Mouse (Mus musculus): Measurements from ENCODE around the gene Tgfb3. TPM values are rescaled to one million over a fixed set of nuclear protein-coding genes. Genes with fewer than 3 reads are reported as not detected.
A peak's percentile ranks its signal among the peaks of the same experiment; 100 is the strongest.

Gene Tgfb3
- polyA plus RNA-seq, 1 experiment from 2014 or later, result 2.6 TPM

GRCm38 (mm10) chr12:86079202-86079667, 394 bp upstream of the Tgfb3 start:
- DNase-seq (ENCODE audit: low spot score), result peak; percentile 82

- DNase-seq (ENCODE audit: low spot score), result no peak
Measured at GRCm38 (mm10) chr12:86078176-86078552, 677 bp downstream of the Tgfb3 start.

DNA sequence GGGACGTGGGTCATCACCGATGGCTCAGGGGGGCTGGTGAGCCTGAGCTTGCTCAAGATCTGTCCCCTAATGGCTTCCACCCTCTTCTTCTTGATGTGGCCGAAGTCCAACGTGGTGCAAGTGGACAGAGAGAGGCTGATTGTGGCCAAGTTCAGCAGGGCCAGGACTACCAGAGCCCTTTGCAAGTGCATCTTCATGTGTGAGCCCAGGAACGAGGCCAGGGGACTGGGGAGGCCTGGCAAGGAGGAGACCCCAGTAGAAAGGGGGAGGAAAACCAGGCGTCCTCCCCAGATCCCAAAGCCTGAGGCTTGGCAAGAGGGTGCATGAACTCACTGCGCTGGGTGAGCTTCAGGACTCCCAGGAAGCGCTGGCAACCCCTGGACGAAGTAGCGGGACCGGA, 1.1 kb downstream of the Tgfb3 start:
- no peak for DNase-seq (ENCODE audit: low spot score)

DNA sequence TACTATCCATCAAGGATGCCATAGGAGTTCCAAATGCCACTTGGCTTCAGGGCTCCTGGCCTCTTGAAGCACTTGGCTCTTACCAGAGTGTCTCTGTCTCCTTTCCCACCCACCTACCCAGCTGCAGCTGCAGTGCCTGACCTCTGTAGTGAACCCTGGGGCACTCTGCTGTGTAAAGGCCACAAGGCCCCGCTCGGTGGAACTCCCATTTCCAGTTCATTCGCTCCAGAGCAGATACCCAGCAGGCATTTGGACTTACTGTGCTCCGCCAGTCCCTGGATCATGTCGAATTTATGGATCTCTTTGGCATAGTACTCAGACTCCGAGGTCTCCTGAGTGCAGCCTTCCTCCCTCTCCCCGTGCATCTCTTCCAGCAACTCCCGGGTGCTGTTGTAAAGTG, 1.5 kb downstream of the Tgfb3 start:
- no peak for DNase-seq (ENCODE audit: low spot score)

DNA sequence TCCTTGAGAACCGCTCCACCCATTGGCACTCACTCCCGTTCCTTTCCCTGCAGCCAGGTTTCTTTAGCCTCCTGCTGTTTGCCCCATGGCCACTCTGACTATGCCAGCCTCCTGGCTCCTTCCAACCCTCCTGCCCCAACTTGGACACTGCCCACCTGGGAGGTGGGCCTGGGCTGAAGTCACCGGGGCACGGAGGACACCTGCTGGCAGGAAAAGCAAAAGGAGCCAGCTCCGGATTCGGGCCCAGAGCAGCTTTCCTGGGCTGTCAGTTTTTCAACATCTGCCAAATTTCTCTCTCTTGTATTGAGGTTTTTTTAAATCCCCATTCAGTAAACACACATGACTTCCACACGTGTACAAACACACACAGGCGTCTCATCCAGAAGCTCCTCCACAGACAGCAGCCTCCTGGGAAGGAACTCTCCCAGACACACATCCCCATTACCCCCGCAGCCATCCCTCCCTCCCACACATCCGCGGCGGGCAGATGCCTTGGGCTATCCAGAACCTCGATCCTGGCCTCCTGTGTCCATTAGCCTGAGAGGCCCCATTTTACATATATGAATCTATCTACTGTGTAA, 2.4 kb downstream of the Tgfb3 start:
- DNase-seq (ENCODE audit: low spot score), result no peak

DNA sequence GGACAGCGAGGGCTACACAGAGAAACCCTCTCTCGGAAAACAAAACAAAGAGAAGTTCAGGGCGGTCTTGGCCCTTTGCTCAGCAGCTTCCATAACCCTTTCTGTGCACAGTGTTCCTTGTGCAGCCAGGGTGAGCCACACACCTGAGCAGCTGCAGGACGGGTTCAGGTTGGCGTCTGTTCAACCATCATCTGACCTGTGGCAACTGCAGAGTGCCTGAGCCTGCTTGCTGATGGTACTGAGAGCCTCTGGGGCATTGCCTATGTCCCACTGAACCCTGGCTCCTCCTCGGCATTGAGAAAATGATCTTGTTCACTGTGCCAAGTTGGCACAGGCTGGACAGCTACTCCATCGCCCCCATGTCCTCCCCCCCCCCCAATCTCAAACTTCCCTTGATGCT, 3.5 kb downstream of the Tgfb3 start:
- DNase-seq (ENCODE audit: low spot score), result no peak

GRCm38 (mm10) chr12:86074681-86075080, 4.2 kb downstream of the Tgfb3 start:
- DNase-seq (ENCODE audit: low spot score), result no peak

DNA sequence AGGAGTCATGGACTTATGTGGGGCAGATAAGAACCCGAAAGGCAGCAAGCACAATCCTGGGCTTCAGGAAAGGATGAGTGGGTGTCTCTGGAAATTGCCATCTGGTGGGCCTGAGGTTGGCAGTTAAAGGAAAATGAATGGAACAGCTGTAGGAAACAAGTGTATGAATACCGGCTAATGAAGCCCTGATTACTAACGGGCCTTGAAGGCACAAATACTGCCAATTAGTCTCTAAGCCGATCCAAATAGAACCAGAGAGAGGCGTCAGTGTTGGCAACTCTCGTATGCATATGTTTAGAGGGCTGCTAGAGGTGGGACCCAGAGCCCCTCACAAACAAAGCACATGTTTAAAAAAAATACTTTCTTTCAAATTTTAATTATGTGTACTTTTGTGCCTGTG, 7.4 kb downstream of the Tgfb3 start:
- DNase-seq (ENCODE audit: low spot score), result no peak

- no peak for DNase-seq (ENCODE audit: low spot score)
Measured at GRCm38 (mm10) chr12:86064796-86065195, 14.0 kb downstream of the Tgfb3 start.

DNA sequence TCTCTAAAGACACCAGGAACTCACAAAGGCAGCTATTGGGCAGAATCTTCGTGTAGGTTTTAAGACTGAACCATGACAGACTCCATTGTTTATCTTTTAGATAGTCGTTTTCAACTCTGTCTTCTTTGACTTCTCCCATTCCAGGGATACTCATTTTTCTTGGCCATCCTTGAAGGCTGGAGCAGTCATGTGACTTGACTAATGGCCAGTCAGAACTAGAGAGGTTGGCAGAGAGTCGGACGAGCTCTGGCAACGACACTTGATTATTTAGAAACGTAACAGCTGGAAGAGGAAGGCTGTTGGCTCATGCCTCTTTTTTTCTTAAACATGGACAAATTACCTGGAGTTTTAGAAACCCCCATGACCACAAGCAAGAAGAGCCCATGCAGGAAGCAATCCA, 19.5 kb downstream of the Tgfb3 start:
- DNase-seq (ENCODE audit: low spot score), result no peak

DNA sequence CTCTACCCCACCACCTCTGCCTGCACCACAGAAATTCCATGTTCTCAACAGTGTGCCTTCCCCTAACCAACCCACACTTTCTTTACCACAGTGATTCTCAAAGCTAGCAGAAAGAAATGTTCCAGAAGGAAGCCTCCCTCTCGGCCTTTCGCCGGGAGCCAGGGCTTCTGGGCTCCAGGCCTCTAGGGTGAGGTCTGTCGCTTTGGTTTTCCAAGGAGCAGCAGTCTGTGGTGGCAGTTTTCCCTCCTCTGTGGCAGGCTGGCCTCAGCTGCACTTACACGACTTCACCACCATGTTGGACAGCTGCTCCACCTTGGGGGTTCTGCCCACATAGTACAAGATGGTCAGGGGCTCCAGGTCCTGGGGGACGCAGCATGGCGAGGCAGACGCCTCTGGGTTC, 21.3 kb downstream of the Tgfb3 start:
- DNase-seq (ENCODE audit: low spot score), result no peak

DNA sequence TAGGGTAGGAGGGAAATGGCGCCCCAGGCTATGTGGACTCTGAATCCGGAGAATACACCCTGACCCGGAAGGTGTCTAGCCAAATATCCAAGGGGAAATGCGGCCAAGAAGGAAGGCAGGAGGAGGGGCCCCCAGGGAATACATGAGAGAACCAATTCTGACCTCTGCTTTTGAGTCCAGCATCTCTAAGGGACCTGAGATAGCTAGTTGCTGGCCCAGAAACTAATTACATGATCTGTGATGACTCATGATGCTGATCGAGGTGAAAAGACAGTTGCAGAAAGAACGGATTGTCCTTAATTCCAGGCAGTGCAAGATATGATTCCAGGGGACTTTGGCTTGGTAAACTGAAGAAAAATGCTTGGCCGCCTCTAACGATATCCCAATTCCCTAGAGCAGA, 21.9 kb downstream of the Tgfb3 start:
- DNase-seq (ENCODE audit: low spot score), result no peak

DNA sequence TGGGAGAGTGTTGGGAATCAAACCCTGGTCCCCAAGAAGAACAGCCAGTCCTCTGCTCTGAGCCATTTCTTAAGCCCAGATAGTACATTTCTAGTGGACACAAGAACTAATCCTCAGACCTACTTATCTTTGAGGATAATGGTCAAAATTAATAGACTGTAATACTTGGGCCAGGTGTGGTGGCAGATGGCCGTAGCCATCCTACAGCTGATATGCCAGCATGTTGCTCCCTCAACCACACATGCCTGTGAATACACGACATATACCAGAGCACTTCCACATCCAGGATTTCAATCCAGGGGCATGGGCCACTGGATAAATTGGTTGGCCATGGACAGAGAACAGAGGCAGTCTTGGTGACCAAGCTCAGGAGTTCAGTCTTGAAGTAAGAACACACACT, 23.5 kb downstream of the Tgfb3 start:
- no peak for DNase-seq (ENCODE audit: low spot score)

GRCm38 (mm10) chr12:86051477-86051876, 27.4 kb downstream of the Tgfb3 start:
- DNase-seq (ENCODE audit: low spot score), result no peak

DNA sequence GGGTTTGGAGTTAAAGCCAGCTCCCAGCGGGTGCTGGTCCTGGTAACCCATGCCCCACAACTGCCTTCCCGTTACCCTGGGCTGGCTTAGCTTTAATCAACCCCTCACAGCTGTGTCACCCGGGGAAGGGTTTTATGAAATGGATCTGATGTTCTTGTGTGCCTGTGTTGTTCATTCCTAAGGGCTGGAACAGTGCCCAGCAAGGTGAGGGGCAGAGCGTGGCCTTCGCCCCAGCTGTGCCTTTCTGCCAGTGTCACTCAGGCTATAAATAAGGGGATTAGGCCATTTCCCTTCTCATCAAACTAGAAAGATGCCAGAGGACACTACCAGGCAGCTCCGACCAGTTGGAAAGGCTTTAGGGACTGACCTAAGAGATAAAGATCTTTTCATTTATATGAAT, 29.0 kb downstream of the Tgfb3 start:
- no peak for DNase-seq (ENCODE audit: low spot score)

GRCm38 (mm10) chr12:86047376-86047775, 31.5 kb downstream of the Tgfb3 start:
- peak; percentile 75 for DNase-seq (ENCODE audit: low spot score)

DNA sequence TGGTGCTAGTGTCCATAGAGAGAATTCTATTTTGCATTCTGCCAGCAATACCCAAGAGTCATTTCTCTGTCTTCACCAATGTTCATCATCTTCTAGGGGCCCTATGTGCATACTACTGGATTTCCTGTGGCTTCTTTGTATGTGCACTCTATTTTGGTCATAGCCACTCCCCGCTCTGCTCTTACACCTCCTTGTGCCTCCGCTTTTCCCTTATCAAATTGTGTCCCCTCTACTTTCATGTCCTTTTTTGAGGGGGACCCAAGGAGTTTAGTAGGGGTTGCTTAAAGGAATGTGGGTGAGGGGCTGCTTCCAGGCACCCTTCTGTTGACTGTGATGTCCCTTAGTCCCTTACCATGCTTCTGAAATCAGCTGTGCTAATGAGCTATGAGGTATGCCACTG, 32.1 kb downstream of the Tgfb3 start:
- DNase-seq (ENCODE audit: low spot score), result peak; percentile 31

GRCm38 (mm10) chr12:86046141-86046540, 32.7 kb downstream of the Tgfb3 start:
- DNase-seq (ENCODE audit: low spot score), result peak; percentile 47

GRCm38 (mm10) chr12:86039751-86040150, 39.1 kb downstream of the Tgfb3 start:
- DNase-seq (ENCODE audit: low spot score), result no peak

DNA sequence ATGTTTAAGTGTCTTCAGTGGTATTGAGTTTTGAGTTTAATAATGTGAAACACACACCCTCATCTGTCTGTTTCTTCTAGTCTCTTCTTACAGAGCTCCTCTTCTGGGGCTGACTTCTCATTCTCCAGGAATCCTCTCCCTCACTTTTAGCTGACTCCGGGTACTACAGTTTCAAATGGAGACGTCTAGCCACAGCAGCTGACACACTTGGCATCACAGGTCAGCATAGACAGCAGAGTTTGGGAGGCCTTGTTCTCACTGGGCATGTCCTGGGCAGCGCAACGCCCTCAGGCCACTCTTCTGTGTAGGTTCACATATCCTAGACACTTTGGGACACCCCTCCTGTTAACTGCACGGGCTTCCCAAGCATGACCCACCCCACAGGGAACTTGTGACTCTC, 39.8 kb downstream of the Tgfb3 start:
- no peak for DNase-seq (ENCODE audit: low spot score)

DNA sequence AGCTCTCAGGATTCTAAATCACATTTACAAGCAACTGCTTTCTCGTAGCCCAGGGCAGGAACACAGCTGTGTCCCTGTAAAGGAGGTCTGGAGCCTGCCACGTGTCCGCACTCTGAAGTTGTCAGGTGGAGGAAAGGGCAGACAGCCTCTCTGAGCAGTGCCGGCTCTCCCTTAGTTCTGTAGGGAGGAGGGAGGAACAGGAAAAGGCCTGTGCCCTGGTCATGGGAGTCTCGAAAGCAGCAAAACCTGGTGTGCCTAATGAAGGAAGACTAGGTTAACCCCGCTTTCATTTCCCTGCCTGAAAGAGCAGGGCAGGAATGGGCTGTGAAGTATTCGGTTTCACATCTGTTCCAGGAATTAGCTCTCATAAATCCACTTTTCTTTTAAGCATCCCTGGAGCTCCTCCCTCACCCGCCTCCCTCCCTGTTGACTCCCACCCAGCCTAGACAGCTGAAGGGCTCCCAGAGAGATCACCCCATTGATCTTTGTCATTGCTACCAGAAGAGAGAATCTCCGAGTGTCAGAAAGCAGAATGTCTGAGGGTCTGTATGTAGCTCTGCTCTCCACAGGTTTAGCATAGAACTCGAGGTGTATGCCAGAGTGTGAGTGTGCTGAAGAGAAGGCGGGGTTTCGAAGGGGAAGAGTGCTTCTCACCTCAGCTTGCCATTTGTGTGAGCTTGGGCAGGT, 41.5 kb downstream of the Tgfb3 start:
- DNase-seq (ENCODE audit: low spot score), result no peak

DNA sequence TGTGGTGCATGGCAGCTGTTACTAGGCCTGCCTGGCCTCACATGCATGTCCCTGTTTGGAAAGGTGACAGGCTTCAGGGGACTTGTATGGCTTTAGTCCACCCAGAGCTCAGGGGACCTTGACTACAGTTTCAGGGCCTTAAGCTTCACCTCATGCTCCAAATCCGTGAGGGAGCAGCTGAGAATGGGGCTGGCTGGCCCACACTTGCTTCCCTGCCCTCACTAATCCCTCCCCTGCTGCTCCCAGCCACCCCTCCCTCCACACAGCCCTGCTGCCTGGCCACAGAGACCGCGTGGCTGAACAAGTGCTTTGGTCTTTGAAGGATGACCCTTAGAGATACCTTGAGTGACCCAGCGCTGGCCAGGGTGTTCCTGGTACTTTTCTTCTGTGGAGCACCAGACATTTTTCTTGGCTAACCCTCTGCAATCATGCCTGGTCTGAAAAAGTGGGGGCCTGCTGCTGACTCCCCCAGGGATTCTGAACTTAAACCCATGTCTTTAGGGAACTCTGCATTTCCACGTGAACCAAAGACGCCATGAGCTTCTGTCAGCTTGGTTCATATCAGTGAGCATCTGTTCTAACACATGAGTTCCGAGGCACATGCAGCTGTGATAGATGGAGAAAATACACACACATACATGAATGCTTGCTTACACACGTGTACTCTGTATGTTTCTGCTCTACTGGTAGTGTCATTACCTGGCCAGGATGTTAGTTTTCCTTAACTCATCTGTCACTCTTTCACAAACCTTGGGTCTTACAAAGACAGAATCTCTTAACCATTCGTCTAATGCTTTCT, 42.3 kb downstream of the Tgfb3 start:
- no peak for DNase-seq (ENCODE audit: low spot score)

DNA sequence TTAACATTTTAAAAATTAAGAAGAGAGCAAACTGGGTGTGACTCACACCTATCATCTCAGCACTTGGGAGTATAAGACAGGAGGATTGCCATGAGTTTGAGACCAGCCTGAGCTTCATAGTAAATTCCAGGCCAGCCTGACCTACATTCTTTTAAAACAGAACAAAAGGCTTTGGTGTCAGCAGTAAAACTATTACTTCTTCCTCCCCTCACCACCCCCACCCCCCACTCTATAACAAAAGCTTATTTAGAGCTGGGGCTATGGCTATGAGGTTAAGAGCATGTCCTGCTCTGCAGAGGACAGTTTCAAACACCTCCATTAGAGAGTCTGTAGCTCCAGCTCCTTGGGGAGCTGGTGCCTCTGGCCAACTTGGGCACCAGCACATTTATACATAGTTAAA, 43.3 kb downstream of the Tgfb3 start:
- no peak for DNase-seq (ENCODE audit: low spot score)

All from thymus, postnatal 0 days (tissue).